Mouse (Mus musculus): Measurements from ENCODE around the gene Src.

DNA sequence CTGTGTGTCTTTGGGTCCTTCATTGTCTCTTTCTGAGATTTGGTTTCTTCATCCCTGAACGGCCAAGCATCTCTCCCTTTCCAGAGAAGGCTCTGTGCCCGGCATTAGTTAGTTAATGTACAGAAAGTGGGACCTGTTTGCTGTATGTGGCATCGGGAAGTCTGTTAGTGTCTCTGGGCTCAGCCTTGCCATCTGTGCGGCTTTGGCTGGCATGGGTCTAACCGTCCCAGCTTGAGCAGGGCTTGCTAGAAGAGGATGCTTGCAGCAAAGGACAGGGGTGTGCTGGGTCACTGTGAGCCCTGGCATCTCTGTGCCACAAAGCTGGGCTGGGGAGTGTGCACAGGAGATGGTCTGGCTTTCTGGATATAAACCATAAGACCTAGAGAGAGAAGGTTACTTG lies 8.9 kb downstream of the Src start:
- TF ChIP-seq CTCF (IDR thresholded peaks at IDR 0.05) (no peak), EP300 (IDR thresholded peaks at IDR 0.05) (no peak)
